In the genomic region with DNA sequence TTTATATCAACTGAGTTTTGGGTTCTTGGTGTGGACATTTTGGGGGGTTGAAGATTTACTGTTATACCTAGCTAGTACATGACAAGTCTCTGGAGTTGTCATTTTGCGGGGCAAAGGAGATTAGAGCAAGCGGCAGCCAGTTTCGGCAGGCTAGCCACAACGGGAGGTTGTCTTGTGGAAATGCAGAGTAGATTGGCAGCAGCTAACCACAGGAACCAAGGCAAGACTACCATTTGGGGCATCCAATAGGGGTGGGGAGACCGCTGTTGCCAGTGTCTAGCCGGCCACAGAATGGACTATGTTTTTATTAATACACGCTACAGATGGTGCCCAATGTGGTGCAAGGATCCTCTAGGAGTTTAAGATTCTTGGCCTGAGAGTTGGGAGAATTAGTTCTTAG, we compare ENCODE assay signal across 20 mouse cellular contexts. TPM values are rescaled to one million over a fixed set of nuclear protein-coding genes. Genes with fewer than 3 reads are reported as not detected.
DNase-seq lines count a peak whose midpoint lies in the region; ATAC-seq and TF ChIP-seq lines count a peak whose summit lies in the region.
"Had no signal": no experiment of that assay in that cellular context is flagged by ENCODE, and none has a peak within 500 bp of the region (broad histone marks: within the 10 kb centered on the region; RNA-seq: fewer than 3 reads in every experiment).

No protein-coding gene starts in this region.

- H3K4me3 ChIP-seq in embryonic facial prominence, embryonic 14.5 days (ENCODE audit: low read depth, low read length): no peak overlapping the region
- no peak overlapping the region for H3K4me3 ChIP-seq in embryonic facial prominence, embryonic 10.5 days
- H3K4me3 ChIP-seq in forebrain, postnatal 0 days (ENCODE audit: low read depth, low read length): no peak overlapping the region
- H3K4me3 ChIP-seq: embryonic facial prominence, embryonic 13.5 days; forebrain, embryonic 13.5 days; forebrain, embryonic 15.5 days had no signal

- H3K4me1 ChIP-seq in embryonic facial prominence, embryonic 14.5 days (ENCODE audit: control insufficient read depth, insufficient read depth, low read length): no peaks in the 10 kb centered on the region
- no peaks in the 10 kb centered on the region for H3K4me1 ChIP-seq in embryonic facial prominence, embryonic 10.5 days
- no peaks in the 10 kb centered on the region for H3K4me1 ChIP-seq in forebrain, postnatal 0 days (ENCODE audit: insufficient read depth)
- H3K4me1 ChIP-seq: embryonic facial prominence, embryonic 13.5 days; forebrain, embryonic 13.5 days; forebrain, embryonic 15.5 days had no signal

- no peaks in the 10 kb centered on the region for H3K27me3 ChIP-seq in embryonic facial prominence, embryonic 14.5 days (replicated peaks; ENCODE audit: control insufficient read depth, insufficient read depth, low read length)
- no peaks in the 10 kb centered on the region for H3K27me3 ChIP-seq in embryonic facial prominence, embryonic 10.5 days (replicated peaks; ENCODE audit: low read depth, poor library complexity, severe bottlenecking)
- H3K27me3 ChIP-seq in forebrain, postnatal 0 days (ENCODE audit: insufficient read depth, low read length): no peaks in the 10 kb centered on the region
- H3K27me3 ChIP-seq: CH12.LX; embryonic facial prominence, embryonic 13.5 days; forebrain, embryonic 13.5 days; forebrain, embryonic 15.5 days had no signal

- no peak overlapping the region for H3K4me2 ChIP-seq in embryonic facial prominence, embryonic 14.5 days (ENCODE audit: low read depth, low read length)
- no peak overlapping the region for H3K4me2 ChIP-seq in forebrain, postnatal 0 days (ENCODE audit: low read depth)
- H3K4me2 ChIP-seq: embryonic facial prominence, embryonic 13.5 days; forebrain, embryonic 13.5 days; forebrain, embryonic 15.5 days had no signal

- H3K9ac ChIP-seq in embryonic facial prominence, embryonic 14.5 days (ENCODE audit: low read depth, low read length): no peak overlapping the region
- no peak overlapping the region for H3K9ac ChIP-seq in forebrain, postnatal 0 days
- H3K9ac ChIP-seq: embryonic facial prominence, embryonic 13.5 days; forebrain, embryonic 13.5 days; forebrain, embryonic 15.5 days had no signal

- H3K36me3 ChIP-seq in embryonic facial prominence, embryonic 14.5 days (ENCODE audit: control insufficient read depth, insufficient read depth, low read length): 0 out of 2 replicates have a peak, but pooled peaks cover 5% of the 10 kb centered on the region
- peaks cover 22% of the 10 kb centered on the region for H3K36me3 ChIP-seq in embryonic facial prominence, embryonic 10.5 days (replicated peaks)
- no peaks in the 10 kb centered on the region for H3K36me3 ChIP-seq in forebrain, postnatal 0 days (ENCODE audit: insufficient read depth)
- H3K36me3 ChIP-seq: forebrain, embryonic 15.5 days had no signal

- no peak for TF ChIP-seq CTCF in forebrain, postnatal 0 days (IDR thresholded peaks at IDR 0.05; ENCODE audit: low read depth)

- DNase-seq in cerebellum, adult 9-10 months: no peak
- peak; percentile 16 for DNase-seq in embryonic facial prominence, embryonic 14.5 days (ENCODE audit: low spot score)
- DNase-seq in embryonic facial prominence, embryonic 10.5 days (ENCODE audit: low spot score): no peak
- DNase-seq in forebrain, postnatal 0 days: no peak
- no peak for DNase-seq in gastrocnemius, adult 8-10 months (ENCODE audit: low spot score in 2 of 2)
- DNase-seq: adrenal gland, adult 2 months; adrenal gland, postnatal 10 days; adrenal gland, postnatal 25 days; B cell, adult 2 months; cerebellum, adult 18-20 months; cerebellum, adult 8-10 months; cerebellum, postnatal 36 days had no signal

- ATAC-seq in cerebellum, adult (ENCODE audit: insufficient number of reproducible peaks, low FRiP score, low TSS enrichment): peak; percentile 66; the same call in 1 of the 2 replicates
- ATAC-seq in embryonic facial prominence, embryonic 14.5 days (ENCODE audit: low read depth): no peak
- ATAC-seq in common myeloid progenitor, adult 5-6 weeks (replicated peaks; ENCODE audit: low read depth, poor library complexity, severe bottlenecking): peak; percentile 98
- peak; percentile 83 for ATAC-seq in megakaryocyte progenitor cell, adult 5-6 weeks (replicated peaks; ENCODE audit: poor library complexity)
- ATAC-seq in forebrain, postnatal 0 days: no peak
- ATAC-seq: CD4-positive, CD25-positive, alpha-beta regulatory T cell, adult 4 months; forebrain, embryonic 13.5 days; forebrain, embryonic 15.5 days had no signal

- peaks cover 7% of the 10 kb centered on the region; the same call in 1 of the 2 replicates for H3K9me3 ChIP-seq in embryonic facial prominence, embryonic 14.5 days (ENCODE audit: control insufficient read depth, low read length)
- peaks cover 6% of the 10 kb centered on the region; the same call in 1 of the 2 replicates for H3K9me3 ChIP-seq in embryonic facial prominence, embryonic 10.5 days
- H3K9me3 ChIP-seq in forebrain, postnatal 0 days (ENCODE audit: low read length): no peaks in the 10 kb centered on the region
- H3K9me3 ChIP-seq: embryonic facial prominence, embryonic 13.5 days; forebrain, embryonic 15.5 days had no signal

- H3K27ac ChIP-seq in embryonic facial prominence, embryonic 14.5 days (replicated peaks; ENCODE audit: low read depth, low read length): no peak overlapping the region
- no peak overlapping the region for H3K27ac ChIP-seq in embryonic facial prominence, embryonic 10.5 days (replicated peaks)
- H3K27ac ChIP-seq in forebrain, postnatal 0 days (ENCODE audit: low read depth, low read length): no peak overlapping the region
- H3K27ac ChIP-seq: embryonic facial prominence, embryonic 13.5 days; forebrain, embryonic 13.5 days; forebrain, embryonic 15.5 days had no signal

- 78% methylated on average over 7 of the region's 7 CpGs for WGBS in embryonic facial prominence, embryonic 14.5 days
- WGBS in embryonic facial prominence, embryonic 10.5 days: 90% methylated on average over 7 of the region's 7 CpGs
- WGBS in forebrain, postnatal 0 days: 87% methylated on average over 7 of the region's 7 CpGs

RNA-seq across cellular contexts. Expression of a gene that starts 28.6 kb away (rescaled TPM):
- 6.9 and 7.0 TPM in 2 replicates for polyA plus RNA-seq in embryonic facial prominence, embryonic 14.5 days (2014; fragmentation: Nextera tagmentation; extraction: Ambion mirVana)
- polyA plus RNA-seq in embryonic facial prominence, embryonic 10.5 days (2016; fragmentation: Nextera tagmentation; extraction: Ambion mirVana): 6.6 and 7.1 TPM in 2 replicates
- 21.3 and 50.8 TPM in 2 replicates for total RNA-seq in common myeloid progenitor, adult 5-6 weeks (2017)
- 21.0 and 21.9 TPM in 2 replicates for total RNA-seq in megakaryocyte progenitor cell, adult 5-6 weeks (2015)
- 35.2 and 42.5 TPM in 2 replicates for total RNA-seq in megakaryocyte progenitor cell, adult 5-6 weeks (2017)
- 21.9 and 23.1 TPM in 2 replicates for total RNA-seq in forebrain, postnatal 0 days (2014; rRNA removed)
- polyA plus RNA-seq in forebrain, postnatal 0 days (2015; fragmentation: Nextera tagmentation; extraction: Ambion mirVana): 2.1 and 4.2 TPM in 2 replicates
- total RNA-seq in gastrocnemius, adult 8-10 months (2022): 1 to 10 TPM; 5.2 to 6.1 (median 5.3) TPM

Comparison
In these comparisons a context has a peak if more than half of its experiments do, and no peak if none do; other contexts are left out.
1. ATAC-seq: peak in cerebellum, adult (single experiment), common myeloid progenitor, adult 5-6 weeks (single experiment) and megakaryocyte progenitor cell, adult 5-6 weeks (single experiment); none in embryonic facial prominence, embryonic 14.5 days (single experiment) and forebrain, postnatal 0 days (single experiment).